Mouse (Mus musculus): ENCODE results near the gene Casc3. TPM values are rescaled to one million over a fixed set of nuclear protein-coding genes. Genes with fewer than 3 reads are reported as not detected.

Casc3 gene
- polyA plus RNA-seq, 1 experiment: 22.5 TPM

DNA sequence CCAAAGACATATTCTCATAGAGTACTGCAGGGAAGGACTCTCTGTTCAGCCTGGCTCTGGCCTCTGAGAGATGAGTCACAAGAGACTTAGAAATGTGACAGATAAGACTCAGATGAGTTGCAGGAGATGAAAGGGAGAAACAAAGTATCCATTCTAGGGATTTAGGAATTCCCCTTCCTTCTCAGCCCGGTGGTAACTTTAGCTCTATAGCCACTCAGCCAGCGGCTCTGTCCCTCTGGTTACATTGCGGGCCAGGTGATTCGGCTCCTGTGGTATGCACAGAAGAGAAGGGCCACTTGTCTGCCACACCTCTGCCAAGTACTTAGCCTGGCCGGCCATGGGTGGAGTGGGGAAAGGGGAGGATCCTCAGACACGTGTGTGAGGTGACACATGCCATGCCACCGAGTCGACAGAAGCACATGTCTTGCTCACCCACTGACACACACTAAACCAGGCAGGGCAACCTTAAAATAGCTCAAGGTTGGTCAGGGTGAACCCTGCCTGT, 32.0 kb upstream of the Casc3 start:
- DNase-seq (ENCODE audit: low read depth): no peak

GRCm38 (mm10) chr11:98773635-98774295, 30.9 kb upstream of the Casc3 start:
- DNase-seq (ENCODE audit: low read depth): no peak

GRCm38 (mm10) chr11:98774582-98775347, 29.9 kb upstream of the Casc3 start, which contains the start of gene Nr1d1:
Gene Nr1d1 (minus strand): TSS chr11:98775333.
- DNase-seq (ENCODE audit: low read depth): no peak

DNA sequence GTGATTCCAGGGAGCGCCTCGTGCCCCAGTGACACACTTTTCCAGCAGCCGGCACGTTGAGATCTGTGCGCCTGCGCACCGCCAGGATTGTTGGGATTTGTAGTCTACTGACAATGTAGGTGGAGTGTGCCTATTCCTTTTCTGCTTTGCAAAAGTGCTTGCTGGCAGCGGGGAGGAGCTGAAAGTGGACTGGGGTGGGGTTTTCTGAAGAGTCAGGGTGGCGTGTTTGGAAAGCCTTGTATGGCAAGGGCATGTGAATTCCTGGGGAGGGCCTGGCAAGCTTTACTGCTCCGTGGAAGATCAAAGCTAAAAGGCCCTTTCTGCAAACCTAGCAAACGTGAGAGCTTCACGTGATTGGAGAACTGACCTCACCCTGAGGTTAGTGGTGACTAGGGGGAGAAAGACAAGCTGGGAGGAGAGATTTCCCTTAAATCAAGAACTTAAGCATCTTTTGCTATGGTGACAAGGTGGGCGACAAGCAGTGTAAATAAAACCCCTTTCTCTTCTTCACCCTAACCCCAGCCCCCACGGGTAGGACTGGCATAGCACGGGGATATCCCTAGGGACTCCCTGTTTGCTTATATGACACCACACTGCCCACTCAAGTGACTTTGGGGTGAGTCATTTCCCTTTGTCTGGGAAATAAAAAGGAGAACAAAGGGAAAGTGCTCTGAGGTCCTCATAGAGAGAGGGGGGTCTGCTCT, 29.2 kb upstream of the Casc3 start:
- DNase-seq (ENCODE audit: low read depth): no peak

DNA sequence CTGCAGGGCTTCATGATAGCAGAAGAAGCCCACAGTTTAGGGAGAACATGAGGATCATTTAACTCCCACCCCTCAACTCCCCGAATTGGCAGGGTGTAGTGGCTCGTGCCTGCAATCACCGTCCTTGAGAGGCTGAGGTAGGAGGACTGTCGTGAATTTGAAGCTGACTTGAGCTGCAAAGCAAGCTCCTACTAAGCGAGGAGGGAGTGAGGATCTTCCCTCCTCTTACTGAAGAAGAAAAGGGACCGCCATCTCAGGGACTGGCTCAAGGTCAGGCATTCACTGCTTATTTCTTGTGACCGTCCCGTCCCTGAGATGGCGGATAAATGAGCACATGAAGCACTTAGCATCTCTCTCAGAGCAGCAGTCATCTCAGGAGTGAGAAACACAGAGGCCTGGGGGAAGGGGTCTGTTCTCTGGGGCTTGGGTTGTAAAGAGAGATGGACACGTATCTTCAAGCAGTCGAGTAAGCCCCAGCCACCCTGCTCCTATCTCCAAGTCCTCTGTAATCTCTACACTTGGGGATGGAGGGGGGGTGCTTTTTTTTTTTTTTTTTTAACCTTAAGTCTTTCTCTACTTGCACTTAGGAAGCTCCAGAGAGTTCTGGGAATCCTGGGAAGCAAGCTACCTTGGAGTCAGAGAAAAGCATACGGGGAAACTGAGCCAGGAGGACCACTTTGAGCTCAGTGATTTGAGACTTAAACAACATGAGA, 28.5 kb upstream of the Casc3 start:
- no peak for DNase-seq (ENCODE audit: low read depth)

DNA sequence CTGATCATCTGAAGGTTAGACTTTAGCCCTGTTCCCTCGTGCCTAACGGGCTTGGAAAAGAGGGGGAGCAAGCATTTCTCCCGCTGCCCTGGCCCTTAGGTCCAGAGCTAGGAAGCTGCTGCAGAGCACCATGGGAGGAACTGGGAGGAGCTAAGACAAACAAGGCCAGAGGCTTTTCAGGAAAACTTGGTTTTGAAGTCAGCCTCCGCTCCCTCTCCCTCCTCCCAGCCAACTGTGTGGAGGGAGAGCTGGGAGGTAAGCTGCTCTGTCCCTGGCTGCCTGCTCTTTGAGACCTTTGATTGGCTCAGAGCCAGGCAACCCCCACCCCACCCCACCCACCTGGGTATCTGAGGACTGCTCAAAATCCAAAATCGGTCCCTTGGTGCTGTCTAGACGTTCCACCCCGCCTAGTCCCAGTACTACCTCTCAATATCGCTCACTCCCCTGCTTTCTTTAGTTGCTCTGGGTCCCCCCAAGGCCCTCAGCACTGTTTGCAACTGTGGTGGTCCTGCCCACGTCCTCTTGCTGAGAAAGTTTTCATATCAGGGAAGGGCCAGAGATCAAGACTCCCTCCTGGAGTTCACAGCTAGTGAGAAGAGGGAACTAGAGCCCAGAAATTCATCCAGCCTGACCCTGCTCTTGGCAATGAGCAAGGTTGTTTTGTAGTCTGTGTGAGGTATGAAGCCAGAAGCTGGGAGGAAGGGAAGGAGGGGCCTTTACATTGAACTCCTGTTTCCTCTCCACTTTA, 27.7 kb upstream of the Casc3 start:
- no peak for DNase-seq (ENCODE audit: low read depth)

- DNase-seq (ENCODE audit: low read depth): no peak
These were observed 26.8 kb upstream of the Casc3 start for GRCm38 (mm10) chr11:98777888-98778287.

- no peak for DNase-seq (ENCODE audit: low read depth)
These were observed 22.7 kb upstream of the Casc3 start for GRCm38 (mm10) chr11:98781851-98782512.

DNA sequence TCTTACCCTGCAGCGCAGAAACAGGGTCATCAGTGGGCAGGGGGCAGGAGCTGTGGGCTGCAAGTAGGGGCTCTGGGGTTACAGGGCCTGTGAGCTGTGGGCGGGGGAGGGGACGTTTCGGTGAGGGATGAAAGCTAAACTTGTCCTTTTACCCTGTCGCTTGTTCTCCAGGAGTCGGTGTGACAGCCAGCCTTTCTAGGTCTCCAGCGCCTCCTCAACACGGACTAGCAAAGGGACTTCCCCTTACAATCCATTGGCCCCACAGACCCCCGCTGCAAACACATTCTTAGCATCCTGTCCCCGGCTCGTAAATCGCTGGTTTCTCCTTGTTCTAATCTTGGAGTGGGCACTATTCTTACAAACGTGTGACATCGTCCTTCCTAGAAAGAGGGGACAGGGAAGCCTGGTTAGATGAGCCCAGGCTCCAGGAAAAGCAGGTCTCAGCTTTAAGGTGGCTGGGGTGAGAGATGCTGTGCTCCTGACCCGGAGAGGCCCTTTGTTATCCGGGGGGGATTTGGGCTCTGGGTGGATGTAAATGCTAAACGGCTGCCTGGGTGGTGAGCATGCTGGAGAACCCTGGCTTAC, 22.0 kb upstream of the Casc3 start:
- DNase-seq (ENCODE audit: low read depth): no peak

DNA sequence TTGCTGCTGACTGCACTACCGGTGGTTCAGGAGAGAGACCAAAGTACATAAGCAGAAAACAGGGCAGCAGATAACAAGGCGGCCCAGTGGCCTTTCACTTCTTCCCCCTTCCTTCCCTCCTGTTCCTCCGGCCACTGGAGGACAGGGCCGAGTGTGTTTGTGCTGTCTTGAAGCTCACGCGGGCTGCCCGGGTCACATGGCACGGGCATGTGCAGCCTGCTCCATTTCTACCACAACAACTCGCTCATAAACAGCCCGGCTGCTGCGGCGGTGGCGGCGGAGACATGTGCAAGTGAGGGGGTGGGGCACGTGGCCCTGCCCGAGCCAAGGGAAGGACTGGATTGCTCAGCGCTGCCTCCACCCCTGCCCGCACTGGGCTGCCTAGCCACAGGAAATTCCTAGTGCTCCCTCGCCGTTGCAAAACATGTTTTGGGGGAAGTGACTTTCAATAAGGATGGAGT, 21.4 kb upstream of the Casc3 start:
- DNase-seq (ENCODE audit: low read depth): no peak

DNA sequence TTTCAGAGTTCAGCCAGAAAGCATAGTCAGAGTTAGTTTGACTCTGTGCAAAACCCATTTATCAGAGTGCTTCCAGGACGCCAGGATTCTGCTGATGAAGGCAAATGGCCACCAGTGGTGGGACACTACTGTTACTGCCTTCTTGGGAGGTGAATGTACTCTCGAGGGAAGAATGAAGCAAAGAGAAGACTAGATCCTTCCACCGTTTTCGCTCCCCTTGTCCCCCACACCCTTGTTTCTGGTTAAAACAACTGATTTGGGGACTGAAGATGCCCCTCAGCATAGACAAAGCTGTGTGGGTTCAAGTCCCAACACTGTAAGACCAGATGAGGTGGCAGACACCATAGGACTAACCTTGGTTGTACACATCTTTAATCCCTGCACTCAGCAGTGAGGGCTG, 20.6 kb upstream of the Casc3 start:
- no peak for DNase-seq (ENCODE audit: low read depth)

- DNase-seq (ENCODE audit: low read depth): no peak
These were observed 19.5 kb upstream of the Casc3 start for GRCm38 (mm10) chr11:98785214-98785613.

DNA sequence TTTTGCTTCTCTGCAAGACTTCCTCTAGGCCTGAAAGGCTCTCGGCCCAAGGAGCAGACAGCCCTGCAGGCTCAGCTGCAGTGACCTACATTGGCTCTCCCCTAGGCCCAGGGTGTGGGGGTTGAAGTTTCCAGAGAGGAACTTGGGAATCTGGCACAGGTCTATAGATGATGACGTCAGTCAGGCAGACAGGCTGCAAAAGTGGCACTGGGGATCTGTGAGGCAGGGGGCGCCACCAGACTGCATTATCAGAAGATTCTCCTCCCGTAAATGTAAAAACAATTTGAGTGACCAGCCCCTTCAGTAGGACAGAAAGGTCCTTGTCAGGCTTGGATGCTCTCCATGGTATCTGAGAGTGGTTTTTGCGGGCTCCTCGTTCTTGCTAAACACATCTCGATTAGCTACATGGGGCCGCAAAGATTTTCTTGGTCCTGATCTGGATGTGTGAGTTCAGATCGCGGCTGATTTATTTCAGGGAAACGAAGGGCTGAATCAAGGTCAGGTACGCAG, 18.9 kb upstream of the Casc3 start:
- DNase-seq (ENCODE audit: low read depth): no peak

DNA sequence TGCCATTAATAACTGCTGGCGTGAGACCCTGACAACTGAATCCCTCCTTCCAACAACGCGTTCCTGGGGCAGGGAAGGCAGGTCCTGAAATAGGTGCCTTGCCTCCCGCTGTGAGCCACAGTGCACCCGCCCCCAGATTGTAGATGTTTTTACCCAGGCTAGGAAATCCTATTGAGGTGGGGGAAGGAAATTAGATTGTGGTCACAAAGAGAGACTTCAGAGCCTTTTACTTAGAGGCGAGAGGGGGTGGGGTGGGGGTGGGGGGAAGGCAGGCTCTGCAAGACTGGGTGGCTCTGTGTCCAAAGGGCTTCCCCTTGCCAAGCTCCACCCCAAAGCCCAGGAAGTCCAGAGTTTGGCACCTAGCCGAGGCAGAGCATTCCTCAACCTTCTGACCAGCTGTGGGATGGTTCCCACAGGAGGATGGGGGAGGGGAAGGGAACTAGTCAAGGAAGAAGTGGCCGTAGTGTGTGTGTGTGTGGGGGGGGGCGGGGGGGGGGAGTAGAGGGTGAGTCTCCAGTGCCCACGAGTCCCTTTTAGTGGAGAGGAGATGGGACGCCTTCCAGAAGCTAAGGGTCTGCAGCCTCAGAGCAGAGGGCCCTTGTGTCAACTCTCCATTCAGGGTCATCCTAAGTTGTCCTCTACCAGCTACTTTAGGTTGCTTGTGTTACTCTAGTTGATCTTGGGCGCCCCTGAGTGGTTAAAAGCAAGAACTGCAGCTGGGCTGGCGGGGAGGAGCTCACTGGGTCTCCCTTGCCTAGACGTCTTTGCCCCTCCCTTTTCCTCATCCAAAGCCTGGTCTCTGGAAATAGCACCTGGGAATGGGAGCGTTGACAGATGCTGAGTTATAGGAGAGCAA, 18.1 kb upstream of the Casc3 start:
- DNase-seq (ENCODE audit: low read depth): no peak

DNA sequence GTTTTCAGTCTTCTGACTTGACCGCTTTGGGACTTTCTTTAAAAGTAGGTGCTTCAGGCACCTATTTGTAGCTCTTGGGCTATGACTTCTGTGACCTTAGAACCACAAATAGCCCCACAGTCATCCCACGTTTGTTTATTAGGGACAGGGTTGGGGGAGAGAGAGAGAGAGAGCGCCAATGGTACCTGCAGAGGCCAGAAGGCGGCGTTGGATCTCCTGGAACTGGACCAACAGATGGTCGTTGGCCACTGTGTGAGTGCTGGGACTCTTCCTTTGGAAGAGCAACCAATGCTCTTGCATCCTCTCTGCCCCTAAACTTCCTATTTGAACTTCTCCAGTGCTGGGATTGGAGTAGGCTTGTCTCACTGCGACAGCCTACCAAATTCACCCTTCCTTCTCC, 17.5 kb upstream of the Casc3 start:
- DNase-seq (ENCODE audit: low read depth): no peak

GRCm38 (mm10) chr11:98787691-98788090, 17.0 kb upstream of the Casc3 start:
- DNase-seq (ENCODE audit: low read depth): no peak

GRCm38 (mm10) chr11:98788139-98788538, 16.6 kb upstream of the Casc3 start:
- no peak for DNase-seq (ENCODE audit: low read depth)

- no peak for DNase-seq (ENCODE audit: low read depth)
These were observed 16.0 kb upstream of the Casc3 start for GRCm38 (mm10) chr11:98788550-98789218.

Measured in gonadal fat pad, adult 2 months (tissue).